Mouse (Mus musculus) cerebellum, adult 2 months (tissue): ENCODE measurements around the gene Tdrd1.

Experiments
- CTCF ChIP-seq: fragments of 200-500 bp; IDR thresholded peaks from 2 replicates; pipeline ENCODE4 v1.5.1; 2011; ENCODE audit warnings: low read depth, mild to moderate bottlenecking, control low read depth, low read length, moderate library complexity, borderline replicate concordance; ENCODE audit not compliant: insufficient read depth
- POLR2A ChIP-seq: fragments of 200-500 bp; IDR thresholded peaks from 2 replicates; pipeline ENCODE4 v1.6.1; 2011; ENCODE audit warnings: low read length, control low read depth, borderline replicate concordance; ENCODE audit not compliant: insufficient read depth

GRCm38 (mm10) chr19:56867701-56868100 is 41.7 kb downstream of the Tdrd1 start:
- no peak for TF ChIP-seq POLR2A
- no peak for TF ChIP-seq CTCF
